Mouse (Mus musculus): ENCODE data around the gene Nol10. TPM values are rescaled to one million over a fixed set of nuclear protein-coding genes. Genes with fewer than 3 reads are reported as not detected.
A peak's percentile ranks its signal among the peaks of the same experiment; 100 is the strongest.

The Nol10 gene
- total and polyA plus RNA-seq, 2 experiments from 2014 or later, result 13.2 to 13.9 TPM

- 80% methylated on average over 11 of the region's 11 CpGs for WGBS
- H3K36me3 ChIP-seq (ENCODE audit: insufficient read depth), result peaks cover 31% of the 10 kb centered on the region
- peak; percentile 85 for ATAC-seq
- H3K9ac ChIP-seq, result no peak overlapping the region
- no peak overlapping the region for H3K4me3 ChIP-seq (ENCODE audit: low read depth, low read length)
- DNase-seq, result peak; percentile 9
- H3K27me3 ChIP-seq (ENCODE audit: insufficient read depth, low read length), result no peaks in the 10 kb centered on the region
- H3K4me1 ChIP-seq (ENCODE audit: insufficient read depth), result no peaks in the 10 kb centered on the region
- no peak for TF ChIP-seq CTCF (IDR thresholded peaks at IDR 0.05; ENCODE audit: low read depth)
- 0 out of 2 replicates have a peak overlapping the region, but pooled peaks have one; percentile 15 for H3K27ac ChIP-seq (ENCODE audit: low read depth, low read length)
- no peak overlapping the region for H3K4me2 ChIP-seq (ENCODE audit: low read depth)
- no peaks in the 10 kb centered on the region for H3K9me3 ChIP-seq (ENCODE audit: low read length)
Observed at GRCm38 (mm10) chr12:17425254-17426169, 77.3 kb downstream of the Nol10 start.

- no peak overlapping the region for H3K4me3 ChIP-seq (ENCODE audit: low read depth, low read length)
- TF ChIP-seq CTCF (IDR thresholded peaks at IDR 0.05; ENCODE audit: low read depth), result no peak
- DNase-seq (peak; percentile 13), ATAC-seq (peak; percentile 42; the same call in 1 of the 2 replicates)
- H3K9me3 ChIP-seq (ENCODE audit: low read length), result no peaks in the 10 kb centered on the region
- no peak overlapping the region for H3K9ac ChIP-seq
- peaks cover 29% of the 10 kb centered on the region for H3K36me3 ChIP-seq (ENCODE audit: insufficient read depth)
- no peaks in the 10 kb centered on the region for H3K27me3 ChIP-seq (ENCODE audit: insufficient read depth, low read length)
- 34% methylated on average over 3 of the region's 3 CpGs for WGBS
- H3K4me2 ChIP-seq (ENCODE audit: low read depth), result no peak overlapping the region
- no peaks in the 10 kb centered on the region for H3K4me1 ChIP-seq (ENCODE audit: insufficient read depth)
- H3K27ac ChIP-seq (ENCODE audit: low read depth, low read length), result no peak overlapping the region
Observed at GRCm38 (mm10) chr12:17426735-17427134, 78.5 kb downstream of the Nol10 start.

GRCm38 (mm10) chr12:17430578-17430977, 82.3 kb downstream of the Nol10 start:
- Histone ChIP-seq H3K27ac (ENCODE audit: low read depth, low read length) (no peak overlapping the region), H3K4me2 (ENCODE audit: low read depth) (no peak overlapping the region), H3K4me3 (ENCODE audit: low read depth, low read length) (no peak overlapping the region), H3K27me3 (ENCODE audit: insufficient read depth, low read length) (no peaks in the 10 kb centered on the region), H3K36me3 (ENCODE audit: insufficient read depth) (peaks cover 19% of the 10 kb centered on the region), H3K9ac (no peak overlapping the region), H3K9me3 (ENCODE audit: low read length) (no peaks in the 10 kb centered on the region), H3K4me1 (ENCODE audit: insufficient read depth) (no peaks in the 10 kb centered on the region)
- 84% methylated on average over 2 of the region's 2 CpGs for WGBS
- DNase-seq (no peak), ATAC-seq (no peak)
- no peak for TF ChIP-seq CTCF (IDR thresholded peaks at IDR 0.05; ENCODE audit: low read depth)

GRCm38 (mm10) chr12:17431166-17431565, 82.9 kb downstream of the Nol10 start:
- WGBS, result 90% methylated on average over 5 of the region's 5 CpGs
- H3K36me3 ChIP-seq (ENCODE audit: insufficient read depth), result peaks cover 19% of the 10 kb centered on the region
- ATAC-seq (no peak), DNase-seq (no peak)
- no peaks in the 10 kb centered on the region for H3K4me1 ChIP-seq (ENCODE audit: insufficient read depth)
- no peak for TF ChIP-seq CTCF (IDR thresholded peaks at IDR 0.05; ENCODE audit: low read depth)
- H3K27ac ChIP-seq (ENCODE audit: low read depth, low read length), result no peak overlapping the region
- H3K27me3 ChIP-seq (ENCODE audit: insufficient read depth, low read length), result no peaks in the 10 kb centered on the region
- H3K9me3 ChIP-seq (ENCODE audit: low read length), result no peaks in the 10 kb centered on the region
- no peak overlapping the region for H3K4me2 ChIP-seq (ENCODE audit: low read depth)
- no peak overlapping the region for H3K4me3 ChIP-seq (ENCODE audit: low read depth, low read length)
- H3K9ac ChIP-seq, result no peak overlapping the region

GRCm38 (mm10) chr12:17431812-17432332, 83.6 kb downstream of the Nol10 start:
- H3K4me1 ChIP-seq (ENCODE audit: insufficient read depth), result no peaks in the 10 kb centered on the region
- no peaks in the 10 kb centered on the region for H3K9me3 ChIP-seq (ENCODE audit: low read length)
- WGBS, result 88% methylated on average over 4 of the region's 4 CpGs
- DNase-seq (no peak), ATAC-seq (no peak)
- TF ChIP-seq CTCF (IDR thresholded peaks at IDR 0.05; ENCODE audit: low read depth), result no peak
- no peak overlapping the region for H3K9ac ChIP-seq
- H3K27ac ChIP-seq (ENCODE audit: low read depth, low read length), result no peak overlapping the region
- H3K27me3 ChIP-seq (ENCODE audit: insufficient read depth, low read length), result no peaks in the 10 kb centered on the region
- no peak overlapping the region for H3K4me3 ChIP-seq (ENCODE audit: low read depth, low read length)
- H3K4me2 ChIP-seq (ENCODE audit: low read depth), result no peak overlapping the region
- H3K36me3 ChIP-seq (ENCODE audit: insufficient read depth), result peaks cover 19% of the 10 kb centered on the region

- ATAC-seq (no peak), DNase-seq (no peak)
- Histone ChIP-seq H3K27ac (ENCODE audit: low read depth, low read length) (no peak overlapping the region), H3K4me1 (ENCODE audit: insufficient read depth) (no peaks in the 10 kb centered on the region), H3K36me3 (ENCODE audit: insufficient read depth) (peaks cover 19% of the 10 kb centered on the region), H3K9me3 (ENCODE audit: low read length) (no peaks in the 10 kb centered on the region), H3K4me2 (ENCODE audit: low read depth) (no peak overlapping the region), H3K27me3 (ENCODE audit: insufficient read depth, low read length) (no peaks in the 10 kb centered on the region), H3K9ac (no peak overlapping the region), H3K4me3 (ENCODE audit: low read depth, low read length) (no peak overlapping the region)
- TF ChIP-seq CTCF (IDR thresholded peaks at IDR 0.05; ENCODE audit: low read depth), result no peak
- WGBS, result 90% methylated on average over 4 of the region's 4 CpGs
Observed at GRCm38 (mm10) chr12:17433712-17434111, 85.5 kb downstream of the Nol10 start.

- Histone ChIP-seq H3K4me3 (ENCODE audit: low read depth, low read length) (no peak overlapping the region), H3K27ac (ENCODE audit: low read depth, low read length) (no peak overlapping the region), H3K4me1 (ENCODE audit: insufficient read depth) (no peaks in the 10 kb centered on the region), H3K4me2 (ENCODE audit: low read depth) (no peak overlapping the region), H3K36me3 (ENCODE audit: insufficient read depth) (peaks cover 6% of the 10 kb centered on the region; the same call in 1 of the 2 replicates), H3K27me3 (ENCODE audit: insufficient read depth, low read length) (no peaks in the 10 kb centered on the region), H3K9me3 (ENCODE audit: low read length) (no peaks in the 10 kb centered on the region), H3K9ac (no peak overlapping the region)
- no peak for TF ChIP-seq CTCF (IDR thresholded peaks at IDR 0.05; ENCODE audit: low read depth)
- ATAC-seq (no peak), DNase-seq (no peak)
- 86% methylated on average over 2 of the region's 2 CpGs for WGBS
Observed at GRCm38 (mm10) chr12:17436471-17436870, 88.2 kb downstream of the Nol10 start.

Data from forebrain, postnatal 0 days (tissue).